Mouse (Mus musculus) ovary, postnatal 36 days (tissue): ENCODE measurements around the gene Fam83d.

ENCODE experiments used
- DNase-seq: peaks from one replicate; pipeline ENCODE4 v3.0.0; 2022; ENCODE audit warnings: low spot score, mixed read lengths

Fam83d gene

DNA sequence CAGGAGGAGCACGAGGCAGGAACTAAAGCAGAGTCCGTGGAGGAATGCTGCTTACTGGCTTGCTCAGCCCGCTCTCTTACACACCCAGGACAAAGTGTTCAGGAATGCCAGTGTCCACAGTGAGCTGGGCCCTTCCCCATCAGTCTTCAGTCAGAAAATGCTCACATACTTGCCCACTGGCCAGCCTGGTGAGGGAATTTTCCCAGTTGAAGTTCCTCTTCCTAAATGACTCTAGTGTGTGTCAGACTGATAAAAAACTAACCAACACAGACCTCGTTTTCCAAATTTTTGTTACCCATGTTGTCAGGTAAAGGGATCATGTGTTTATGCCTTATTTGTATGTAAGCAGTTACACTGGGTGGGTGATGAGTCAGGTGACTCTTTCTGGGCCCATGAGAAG lies 48.3 kb downstream of the Fam83d start:
- no peak for DNase-seq

DNA sequence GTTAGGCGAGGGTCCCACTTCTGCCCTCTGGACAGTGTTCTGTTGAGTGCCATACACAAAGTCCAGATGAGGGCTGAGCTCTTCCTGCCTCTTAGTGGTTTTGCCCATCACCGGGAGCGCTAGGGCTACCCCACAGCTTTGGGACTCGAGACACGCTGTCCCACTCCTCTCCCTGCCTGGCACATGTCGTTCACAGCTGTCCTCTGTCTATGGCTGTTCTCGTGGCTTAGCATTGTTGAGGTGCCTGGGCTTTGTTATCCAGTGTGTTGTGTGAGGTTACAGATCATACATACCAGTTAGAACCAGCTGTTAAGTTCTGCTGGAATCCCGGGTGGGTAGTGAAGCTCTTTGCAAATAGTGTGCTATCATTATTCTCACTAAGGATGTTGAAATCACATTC lies 49.8 kb downstream of the Fam83d start:
- DNase-seq: no peak

DNA sequence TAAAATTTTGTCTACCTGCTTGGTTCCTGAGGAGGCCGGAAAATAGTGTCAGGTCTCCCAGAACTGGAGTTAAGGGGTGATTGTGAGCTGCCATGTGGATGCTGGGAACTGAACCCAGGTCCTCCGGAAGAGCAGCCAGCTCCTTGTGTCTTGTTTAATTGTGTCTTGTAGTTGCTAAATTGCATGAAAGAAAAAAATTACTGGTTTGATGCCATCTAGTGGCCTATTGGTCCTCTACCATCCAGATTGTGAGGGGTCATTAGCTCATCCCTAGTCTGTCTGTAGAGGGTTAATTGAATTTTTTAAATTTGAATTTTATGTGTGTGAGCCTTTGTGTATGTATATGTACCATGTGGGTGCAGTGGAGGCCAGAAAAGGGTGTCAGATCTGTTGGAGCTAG lies 60.2 kb downstream of the Fam83d start:
- DNase-seq: no peak

DNA sequence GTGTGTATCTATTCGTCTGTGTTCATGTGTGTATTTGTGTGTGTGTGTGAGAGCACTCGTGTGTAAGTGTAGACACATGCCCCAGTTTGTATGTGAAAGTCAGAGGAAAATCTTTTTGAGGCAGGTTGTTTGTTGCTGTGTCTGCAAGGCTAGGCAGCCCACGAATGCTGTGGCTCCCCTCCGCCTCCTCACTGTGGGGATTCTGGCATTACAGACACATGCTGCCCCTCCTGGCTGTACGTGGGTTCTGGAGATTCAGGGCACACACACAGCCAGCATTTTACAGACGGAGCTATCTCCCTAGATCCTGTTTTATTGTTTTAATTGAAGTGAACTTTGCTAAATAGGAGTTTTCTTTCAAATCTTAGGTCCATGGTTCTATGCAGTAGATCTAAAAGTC lies 61.9 kb downstream of the Fam83d start:
- DNase-seq: no peak

DNA sequence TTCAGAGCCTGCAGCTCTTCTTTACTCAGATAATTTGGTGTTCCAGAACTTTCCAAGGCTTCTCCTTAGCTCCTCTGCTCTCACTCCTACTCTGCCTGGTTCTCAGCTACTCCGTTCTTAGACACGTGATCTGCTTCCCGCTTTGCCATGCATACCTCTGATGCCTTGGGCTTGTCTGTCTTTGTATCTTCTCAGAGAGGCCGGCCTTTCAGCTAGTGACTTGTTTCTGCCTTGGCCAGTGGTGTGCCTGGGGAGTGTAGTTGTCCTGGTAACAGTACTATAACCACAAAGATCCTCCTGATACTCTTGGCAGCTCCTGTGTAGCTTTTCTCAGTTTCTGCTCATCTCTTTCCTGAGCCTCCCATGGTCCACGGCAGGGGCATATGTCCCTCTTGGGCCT lies 65.3 kb downstream of the Fam83d start:
- no peak for DNase-seq

DNA sequence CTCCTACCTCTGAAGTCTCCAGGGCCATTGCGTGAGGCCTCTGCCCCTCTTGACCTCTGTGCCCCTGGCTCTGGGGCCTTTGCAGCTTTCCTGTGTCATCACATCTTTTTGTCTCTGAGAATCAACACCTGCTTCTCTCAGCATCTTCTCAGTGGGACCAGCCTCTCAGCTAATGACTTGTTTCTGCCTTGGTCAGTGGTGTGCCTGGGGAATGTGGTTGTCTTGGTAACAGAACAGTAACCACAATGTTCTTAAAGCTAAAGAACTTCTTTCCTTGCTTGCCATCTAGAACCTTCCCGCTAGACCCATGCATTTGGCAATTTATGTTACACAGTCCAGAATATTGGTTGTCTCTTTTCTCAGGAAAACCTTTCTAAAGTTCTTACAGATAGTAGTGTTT lies 65.8 kb downstream of the Fam83d start:
- DNase-seq: no peak
